Mouse (Mus musculus) left cerebral cortex, adult 9 months (tissue): ENCODE results near the gene Cacna1a.
"Not testable (repeated sequence)": the region's sequence is repeated elsewhere in the genome, so short reads cannot be mapped to it uniquely, and the experiment has no call there.

Source experiments
- DNase-seq, 2 experiments: peaks; one replicate each; pipeline ENCODE4 v3.0.0; 2022; ENCODE audit warnings: low spot score in 2 of 2

The Cacna1a gene

DNA sequence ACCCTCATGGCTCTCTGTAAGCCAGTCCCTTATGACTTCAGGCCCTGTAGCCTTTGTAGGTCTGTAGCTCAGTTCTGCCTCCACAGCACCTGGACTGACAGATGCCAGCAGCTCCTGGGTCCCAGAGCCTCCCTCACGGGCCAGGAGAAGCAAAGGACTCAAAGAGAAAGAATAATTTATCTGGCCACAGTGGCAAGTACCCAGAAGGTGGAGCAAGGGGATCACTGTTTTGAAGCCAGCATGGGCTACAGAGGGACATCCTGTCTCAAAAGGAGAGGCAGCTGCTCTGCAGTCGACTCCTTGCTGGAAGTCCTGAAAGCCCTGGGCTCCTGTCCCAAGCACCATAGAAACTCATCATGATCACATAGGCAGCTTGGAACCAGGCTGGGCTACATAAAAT, 198.0 kb downstream of the Cacna1a start:
- no peak for DNase-seq

GRCm38 (mm10) chr8:84588498-84588897, 200.3 kb downstream of the Cacna1a start:
- no peak for DNase-seq

GRCm38 (mm10) chr8:84592015-84592662, 203.9 kb downstream of the Cacna1a start:
- DNase-seq, result peak in 1 of 2 experiments; percentile 82

DNA sequence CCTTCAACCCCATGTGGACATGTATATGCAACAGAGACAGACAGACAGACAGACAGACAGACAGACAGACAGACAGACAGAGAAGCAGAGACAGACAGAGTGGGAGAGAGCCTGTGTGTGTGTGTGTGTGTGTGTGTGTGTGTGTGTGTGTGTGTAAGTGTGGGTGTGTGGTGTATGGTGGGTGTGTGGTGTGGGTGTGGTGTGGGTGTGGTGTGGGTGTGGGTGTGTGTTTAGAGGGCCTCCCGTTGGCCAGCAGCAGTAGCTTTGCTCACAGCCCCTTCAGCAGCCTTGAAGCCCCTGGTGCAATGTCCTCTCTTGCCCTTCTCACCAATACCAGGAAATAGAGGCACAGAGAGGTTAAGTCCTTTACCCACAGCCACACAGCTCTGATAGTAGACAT, 204.9 kb downstream of the Cacna1a start:
- no peak for DNase-seq

DNA sequence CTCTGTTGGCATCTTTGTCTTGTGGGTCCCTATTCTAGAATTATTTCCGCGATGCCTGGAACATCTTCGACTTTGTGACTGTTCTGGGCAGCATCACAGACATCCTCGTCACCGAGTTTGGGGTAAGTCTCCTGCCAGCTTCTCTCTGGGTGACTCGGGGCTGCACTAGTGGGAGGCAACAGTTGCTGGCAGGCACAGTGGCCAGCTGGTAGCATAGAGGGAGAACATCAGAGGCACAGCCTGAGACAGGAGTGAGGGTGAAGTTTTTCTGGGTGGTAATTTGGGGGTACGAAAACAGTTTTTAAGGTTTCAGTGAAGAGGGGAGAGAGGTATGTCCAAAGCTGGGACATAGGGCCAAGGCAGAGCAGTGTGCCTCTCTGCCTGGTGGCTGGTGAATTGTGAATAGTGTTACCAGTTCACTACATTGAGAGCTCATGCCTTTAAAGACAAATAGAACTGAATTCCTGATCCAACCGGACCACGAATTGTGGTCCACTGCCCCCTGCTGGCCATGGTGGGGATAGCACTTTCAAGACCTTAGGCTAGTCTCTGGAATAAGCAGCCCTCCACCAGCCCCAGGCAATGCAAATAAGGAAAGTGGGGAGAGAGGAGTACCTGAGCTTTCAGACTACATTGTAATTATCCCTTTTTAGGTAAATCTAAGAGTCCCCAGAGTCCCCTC, 206.0 kb downstream of the Cacna1a start:
- peak in 1 of 2 experiments; percentile 77 for DNase-seq

- DNase-seq, result peak in 1 of 2 experiments; percentile 51
Observed at GRCm38 (mm10) chr8:84595648-84596047, 207.4 kb downstream of the Cacna1a start.

DNA sequence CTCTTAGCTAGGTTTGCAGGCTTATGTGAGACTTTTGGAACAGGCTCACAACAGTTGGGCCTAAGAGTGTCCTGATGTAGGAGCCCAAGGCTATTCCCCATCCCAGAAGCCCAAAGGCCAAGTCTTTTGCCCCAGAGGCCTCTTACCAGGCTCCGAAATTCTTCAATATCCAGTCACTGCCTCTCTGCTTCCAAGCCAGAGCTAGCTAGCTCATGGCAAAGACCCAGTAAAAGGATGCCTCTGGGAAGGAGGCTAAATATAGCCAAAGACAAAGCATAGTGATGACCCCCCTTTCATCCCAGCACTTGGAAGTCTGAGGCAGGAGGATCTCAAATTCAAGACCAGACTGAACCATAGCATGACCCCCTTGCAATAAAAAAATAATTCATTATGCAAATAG, 211.2 kb downstream of the Cacna1a start:
- no peak for DNase-seq

GRCm38 (mm10) chr8:84600311-84600907, 212.2 kb downstream of the Cacna1a start:
- DNase-seq, result no peak

GRCm38 (mm10) chr8:84601221-84601751, 213.0 kb downstream of the Cacna1a start:
- DNase-seq, result no peak

DNA sequence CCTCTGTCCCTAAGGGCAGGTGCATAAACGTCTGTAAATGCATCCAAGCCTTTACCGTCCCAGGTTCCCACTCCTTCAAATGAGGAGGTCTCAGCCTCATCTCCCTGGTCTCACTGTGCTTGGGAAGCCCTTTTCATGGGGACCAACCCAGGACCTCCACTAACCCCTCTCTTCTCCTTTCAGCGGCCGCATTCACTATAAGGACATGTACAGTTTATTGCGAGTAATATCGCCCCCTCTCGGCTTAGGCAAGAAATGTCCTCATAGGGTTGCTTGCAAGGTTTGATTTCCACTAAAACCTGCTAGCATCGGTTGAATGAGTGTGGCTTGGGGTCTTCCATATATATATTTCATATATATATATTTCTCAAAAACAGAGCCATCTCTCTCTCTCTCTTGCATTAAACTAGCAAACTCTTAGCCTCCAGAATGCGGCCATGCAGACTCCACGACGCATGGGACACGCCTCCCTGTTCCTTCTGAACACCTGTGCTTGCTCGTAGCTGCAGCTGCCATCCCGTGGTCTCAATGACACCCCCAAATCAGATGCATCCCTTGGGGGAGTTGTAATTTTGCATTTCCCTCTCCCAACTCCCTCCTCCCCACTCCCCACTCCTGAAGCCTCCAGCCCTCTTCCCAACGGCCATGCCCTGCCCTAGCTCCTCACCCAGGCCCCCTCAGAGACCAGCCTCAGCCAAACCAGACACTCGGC, 226.4 kb downstream of the Cacna1a start:
- peak in 1 of 2 experiments; percentile 42 for DNase-seq

DNA sequence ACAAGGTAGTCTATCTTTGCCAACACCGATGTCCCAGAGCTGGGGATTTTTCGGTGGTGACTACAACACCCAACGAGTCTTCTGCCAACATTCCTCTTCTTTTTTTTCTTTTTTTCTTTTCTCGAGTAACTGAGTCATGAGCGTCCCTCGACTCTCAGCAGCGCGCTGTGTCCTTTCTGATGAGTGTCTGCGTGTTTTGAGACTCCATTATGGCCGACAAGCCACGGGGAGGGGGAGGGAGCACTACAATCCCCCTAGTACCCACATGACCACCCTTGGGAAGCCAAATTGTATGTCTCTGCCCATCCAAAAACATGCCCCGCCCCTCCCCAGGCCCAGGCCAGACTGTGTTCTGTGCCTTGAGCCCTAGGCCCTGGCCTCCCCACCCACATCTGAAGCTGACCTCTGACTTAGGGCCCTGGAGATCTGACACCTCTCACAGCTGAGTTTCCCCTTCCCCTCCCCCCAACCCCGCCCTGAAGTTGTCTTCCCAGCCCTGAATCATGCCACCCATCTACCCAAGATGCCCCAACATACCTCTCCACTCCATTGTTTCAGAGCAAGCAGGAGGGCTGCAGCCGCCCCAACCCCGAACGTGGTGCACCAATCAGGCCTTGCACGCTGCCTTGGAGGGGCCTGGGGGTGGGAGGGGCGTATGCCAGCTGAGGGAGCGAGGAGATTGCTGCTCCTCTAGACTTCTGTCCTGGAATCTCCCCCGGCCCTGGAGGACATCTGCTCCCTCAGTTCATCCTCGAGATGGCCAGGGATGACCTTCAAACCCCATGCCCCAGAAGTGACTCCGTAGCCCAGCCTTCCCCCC, 227.6 kb downstream of the Cacna1a start:
- no peak for DNase-seq

GRCm38 (mm10) chr8:84617005-84617404, 228.8 kb downstream of the Cacna1a start:
- DNase-seq, result peak in 1 of 2 experiments; percentile 34

- DNase-seq, result no peak
Observed at GRCm38 (mm10) chr8:84621102-84621625, 232.9 kb downstream of the Cacna1a start.

GRCm38 (mm10) chr8:84623425-84623824, 235.2 kb downstream of the Cacna1a start:
- not testable (repeated sequence) for DNase-seq

DNA sequence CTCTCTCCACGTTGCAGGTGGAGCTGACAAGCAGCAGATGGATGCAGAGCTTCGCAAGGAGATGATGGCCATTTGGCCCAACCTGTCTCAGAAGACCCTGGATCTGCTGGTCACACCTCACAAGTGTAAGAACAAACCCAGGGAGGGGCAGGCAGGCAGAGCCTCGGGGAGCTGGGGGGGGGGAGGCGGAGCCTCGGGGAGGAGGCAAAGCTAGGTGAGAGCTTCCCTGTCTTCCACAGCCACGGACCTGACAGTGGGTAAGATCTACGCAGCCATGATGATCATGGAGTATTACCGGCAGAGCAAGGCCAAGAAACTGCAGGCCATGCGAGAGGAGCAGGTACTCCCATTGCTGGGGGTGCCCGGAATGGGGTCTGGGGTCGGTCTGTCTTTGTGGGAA, 241.3 kb downstream of the Cacna1a start:
- no peak for DNase-seq

GRCm38 (mm10) chr8:84630145-84630544, 241.9 kb downstream of the Cacna1a start:
- DNase-seq, result no peak

DNA sequence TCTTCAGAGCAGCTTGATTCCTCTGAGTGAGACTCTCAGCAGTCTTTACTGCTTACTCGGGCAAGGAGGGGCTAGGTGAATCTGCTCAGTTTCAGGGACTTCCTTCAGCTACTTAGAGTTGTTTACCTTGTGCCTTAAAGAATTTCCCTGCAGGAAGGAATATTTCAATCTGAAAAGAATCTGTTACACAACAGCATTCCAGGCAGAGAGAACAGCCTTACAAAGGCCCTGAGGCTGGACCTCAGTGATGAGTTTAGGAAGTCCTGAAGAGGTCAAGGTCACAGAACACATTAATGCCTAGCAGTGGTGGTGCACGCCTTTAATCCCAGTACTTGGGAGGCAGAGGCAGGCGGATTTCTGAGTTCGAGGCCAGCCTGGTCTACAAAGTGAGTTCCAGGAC, 243.6 kb downstream of the Cacna1a start:
- DNase-seq, result no peak

DNA sequence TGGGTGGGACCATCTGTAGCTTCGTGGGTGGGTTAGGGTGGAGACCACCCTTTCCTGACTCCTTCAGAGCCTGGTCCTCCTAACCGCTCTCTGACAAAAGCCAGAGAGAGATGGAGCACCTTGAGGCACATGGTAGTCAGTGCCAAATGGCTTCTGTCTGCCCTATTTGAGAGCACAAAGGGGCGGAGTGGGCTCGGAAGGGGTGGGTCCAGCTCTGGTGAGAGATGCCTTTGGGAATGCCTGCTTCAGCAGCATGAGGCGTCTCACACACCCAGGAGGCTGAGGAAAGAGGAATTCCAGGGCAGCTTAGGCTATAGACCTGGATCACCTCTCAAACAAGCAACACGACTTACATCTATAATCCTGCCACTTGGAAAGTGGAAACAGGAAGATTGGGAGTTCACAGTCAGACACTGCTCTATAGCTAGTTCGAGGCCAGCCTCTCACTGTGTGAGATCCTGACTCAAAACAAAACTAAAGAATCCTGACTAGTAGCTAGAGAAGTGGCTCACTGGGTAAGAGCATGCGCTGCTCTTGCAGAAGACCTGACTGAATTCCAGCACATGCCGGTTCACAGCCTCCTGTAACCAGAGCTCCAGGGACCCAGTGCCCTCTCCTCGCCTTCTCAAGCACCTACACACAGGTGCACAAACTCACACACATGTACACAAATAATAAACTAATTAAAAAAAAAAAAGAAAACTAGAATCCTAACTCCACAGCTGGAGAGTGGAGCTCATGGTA, 245.8 kb downstream of the Cacna1a start:
- no peak for DNase-seq

DNA sequence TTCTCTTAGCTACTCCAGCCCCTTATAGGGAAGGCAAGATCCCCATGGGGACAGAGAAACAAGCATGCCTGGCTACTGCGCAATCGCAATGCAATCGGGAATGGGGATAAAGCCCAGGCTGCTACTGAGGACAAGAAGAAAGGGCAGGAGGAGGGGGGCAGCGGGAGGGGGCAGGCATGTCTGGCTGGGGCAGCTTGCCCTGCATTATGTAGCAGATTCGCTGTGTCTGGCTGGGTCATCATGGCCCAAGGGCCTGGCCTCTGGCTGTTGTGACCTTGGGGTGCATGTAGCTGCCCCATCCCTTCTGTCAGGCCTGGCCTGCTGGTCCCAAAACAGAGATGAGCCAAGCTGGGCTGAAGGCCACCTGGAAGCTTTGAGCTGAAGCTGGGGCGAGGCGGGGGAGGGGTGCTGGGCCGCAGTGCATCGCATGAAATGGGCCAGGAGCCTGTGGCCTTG, 246.6 kb downstream of the Cacna1a start:
- DNase-seq, result peak in 1 of 2 experiments; percentile 21

- DNase-seq, result no peak
Observed at GRCm38 (mm10) chr8:84635397-84636050, 247.3 kb downstream of the Cacna1a start.
